Comparison of ENCODE assay signal across 9 mouse cellular contexts in the genomic region with DNA sequence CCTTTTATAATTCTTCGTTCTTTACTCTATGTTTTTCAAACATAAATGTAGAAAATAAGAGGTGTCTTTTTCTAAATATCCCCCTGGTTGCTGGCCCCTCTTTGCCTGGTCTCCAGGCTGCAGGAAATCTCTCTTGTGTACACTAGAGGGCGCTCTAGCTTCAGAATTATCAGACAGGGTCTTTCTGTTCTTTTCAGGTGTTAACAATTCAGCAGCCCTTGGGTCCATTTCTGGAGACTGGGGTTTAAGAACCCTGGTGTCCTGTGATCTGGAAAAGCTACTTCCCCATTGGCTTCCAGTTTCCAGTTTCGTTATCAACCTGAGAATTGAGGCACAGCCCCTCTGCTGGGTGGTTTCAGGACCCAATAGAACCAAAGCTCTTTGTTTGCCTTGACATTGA.
DNase-seq lines count a peak whose midpoint lies in the region; ATAC-seq and TF ChIP-seq lines count a peak whose summit lies in the region.
"Had no signal": no experiment of that assay in that cellular context is flagged by ENCODE, and none has a peak within 500 bp of the region (broad histone marks: within the 10 kb centered on the region; RNA-seq: fewer than 3 reads in every experiment).

No protein-coding gene starts in this region.

- no peak overlapping the region for H3K9ac ChIP-seq in kidney, postnatal 0 days (ENCODE audit: low read depth, low read length)
- H3K9ac ChIP-seq: embryonic facial prominence, embryonic 12.5 days had no signal

- TF ChIP-seq CTCF in cerebellum, adult 2 months (IDR thresholded peaks at IDR 0.05; ENCODE audit: borderline replicate concordance, insufficient read depth, low read depth, low read length), result peak; percentile 41; the same call in 1 of the 2 replicates
- TF ChIP-seq CTCF in kidney, postnatal 0 days (IDR thresholded peaks at IDR 0.05; ENCODE audit: low read depth), result peak; percentile 68

- DNase-seq in cerebellum, adult 2 months, result no peak
- DNase-seq in cerebellum, postnatal 25 days, result no peak
- DNase-seq in kidney, postnatal 0 days (ENCODE audit: low spot score), result peak; percentile 62
- no peak for DNase-seq in kidney, adult 11 months
- peak; percentile 41 for DNase-seq in thymus, postnatal 14 days
- DNase-seq in thymus, adult 18-20 months, result no peak
- DNase-seq in ovary, postnatal 10 days (ENCODE audit: low spot score), result no peak
- DNase-seq in ovary, postnatal 36 days (ENCODE audit: low spot score), result no peak

- no peak overlapping the region for H3K4me3 ChIP-seq in cerebellum, adult 2 months (replicated peaks; ENCODE audit: insufficient read depth, low read depth, low read length)
- H3K4me3 ChIP-seq in kidney, postnatal 0 days (replicated peaks; ENCODE audit: low read depth, low read length), result no peak overlapping the region
- H3K4me3 ChIP-seq: embryonic facial prominence, embryonic 12.5 days had no signal

- no peaks in the 10 kb centered on the region for H3K9me3 ChIP-seq in kidney, postnatal 0 days (replicated peaks; ENCODE audit: low read length)
- H3K9me3 ChIP-seq: embryonic facial prominence, embryonic 12.5 days had no signal

- no peak for TF ChIP-seq POLR2A in cerebellum, adult 2 months (IDR thresholded peaks at IDR 0.05; ENCODE audit: borderline replicate concordance, insufficient read depth, low read length)

- no peak overlapping the region for H3K4me2 ChIP-seq in kidney, postnatal 0 days (ENCODE audit: low read length)
- H3K4me2 ChIP-seq: embryonic facial prominence, embryonic 12.5 days had no signal

- no peaks in the 10 kb centered on the region for H3K27me3 ChIP-seq in cerebellum, adult 2 months (ENCODE audit: control insufficient read depth, insufficient read depth, low read length)
- H3K27me3 ChIP-seq in kidney, postnatal 0 days (ENCODE audit: insufficient read depth, low read length), result no peaks in the 10 kb centered on the region

- WGBS in cerebellum, adult 2 months, result 32% methylated on average over 3 of the region's 3 CpGs
- 44% methylated on average over 3 of the region's 3 CpGs for whole genome bisulfite sequencing in kidney, postnatal 0 days

- H3K27ac ChIP-seq in cerebellum, adult 2 months (ENCODE audit: insufficient read depth, low read length), result no peak overlapping the region
- no peak overlapping the region for H3K27ac ChIP-seq in kidney, postnatal 0 days
- H3K27ac ChIP-seq: embryonic facial prominence, embryonic 12.5 days had no signal

- H3K4me1 ChIP-seq in cerebellum, adult 2 months (ENCODE audit: control insufficient read depth, insufficient read depth, low read length), result peaks cover 6% of the 10 kb centered on the region; the same call in 1 of the 2 replicates
- no peaks in the 10 kb centered on the region for H3K4me1 ChIP-seq in kidney, postnatal 0 days (replicated peaks; ENCODE audit: insufficient read depth, low read length)
- H3K4me1 ChIP-seq: embryonic facial prominence, embryonic 12.5 days had no signal

- H3K36me3 ChIP-seq in kidney, postnatal 0 days (ENCODE audit: insufficient read depth, low read length), result no peaks in the 10 kb centered on the region
- H3K36me3 ChIP-seq: embryonic facial prominence, embryonic 12.5 days had no signal

- ATAC-seq in kidney, postnatal 0 days (replicated peaks; ENCODE audit: low FRiP score, low read depth), result no peak

Comparison
In these comparisons a context has a peak if more than half of its experiments do, and no peak if none do; other contexts are left out.
1. DNase-seq: peak in kidney, postnatal 0 days (single experiment) and thymus, postnatal 14 days (single experiment); none in cerebellum, adult 2 months (0 of 2), cerebellum, postnatal 25 days (0 of 2), kidney, adult 11 months (single experiment), thymus, adult 18-20 months (0 of 2), ovary, postnatal 10 days (single experiment) and ovary, postnatal 36 days (single experiment).